Mouse (Mus musculus) bone marrow, adult 2 months (tissue): Measurements from ENCODE around the gene Treml2.

Experiments used
- CTCF ChIP-seq: fragments of 200-500 bp; IDR thresholded peaks from 2 replicates; pipeline ENCODE4 v1.5.1; 2011; ENCODE audit warnings: low read length, control low read depth; ENCODE audit not compliant: control insufficient read depth, insufficient read depth
- POLR2A ChIP-seq: fragments of 200-500 bp; IDR thresholded peaks from 2 replicates; pipeline ENCODE4 v1.6.1; 2011; ENCODE audit warnings: low read depth, mild to moderate bottlenecking, control low read depth, low read length, borderline replicate concordance; ENCODE audit not compliant: control insufficient read depth

GRCm38 (mm10) chr17:48256575-48256974 lies 42.7 kb upstream of the Treml2 start:
- TF ChIP-seq CTCF (no peak), POLR2A (no peak)
